In genomic region chr16:18462598-18462997, GRCm38 (mm10) we compare ENCODE assay signal across 17 mouse cellular contexts. TPM values are rescaled to one million over a fixed set of nuclear protein-coding genes. Genes with fewer than 3 reads are reported as not detected.
DNase-seq lines count a peak whose midpoint lies in the region; ATAC-seq and TF ChIP-seq lines count a peak whose summit lies in the region.
"Had no signal": no experiment of that assay in that cellular context is flagged by ENCODE, and none has a peak within 500 bp of the region (broad histone marks: within the 10 kb centered on the region; RNA-seq: fewer than 3 reads in every experiment).

No protein-coding gene starts in this region.

- peak overlapping the region; percentile 19; the same call in 1 of the 2 replicates for H3K9ac ChIP-seq in lung, embryonic 16.5 days (ENCODE audit: low read length)
- H3K9ac ChIP-seq: embryonic facial prominence, embryonic 12.5 days; forebrain, postnatal 0 days; heart, embryonic 13.5 days; intestine, embryonic 15.5 days; liver, embryonic 12.5 days had no signal

- ATAC-seq in lung, embryonic 16.5 days (ENCODE audit: low read depth), result no peak; the same call in 1 of the 2 replicates
- ATAC-seq in megakaryocyte-erythroid progenitor cell, adult 5-6 weeks (replicated peaks; ENCODE audit: low FRiP score, low TSS enrichment, poor library complexity, severe bottlenecking), result no peak
- ATAC-seq: forebrain, postnatal 0 days; intestine, embryonic 15.5 days; liver, embryonic 12.5 days had no signal

- H3K4me2 ChIP-seq in lung, embryonic 16.5 days (ENCODE audit: low read depth, low read length), result no peak overlapping the region
- H3K4me2 ChIP-seq: embryonic facial prominence, embryonic 12.5 days; heart, embryonic 13.5 days; intestine, embryonic 15.5 days; liver, embryonic 12.5 days had no signal

- no peak overlapping the region for H3K27ac ChIP-seq in heart, embryonic 10.5 days
- peak overlapping the region; percentile 50; the same call in 1 of the 2 replicates for H3K27ac ChIP-seq in layer of hippocampus, adult 2 months
- H3K27ac ChIP-seq in lung, embryonic 16.5 days (ENCODE audit: low read length), result no peak overlapping the region
- H3K27ac ChIP-seq: embryonic facial prominence, embryonic 12.5 days; heart, embryonic 13.5 days; intestine, embryonic 15.5 days; left cerebral cortex, adult 2 months; limb, embryonic 10.5 days; liver, embryonic 12.5 days had no signal

- H3K27me3 ChIP-seq in heart, embryonic 10.5 days (ENCODE audit: insufficient read depth, poor library complexity, severe bottlenecking), result peaks cover 21% of the 10 kb centered on the region
- no peaks in the 10 kb centered on the region for H3K27me3 ChIP-seq in lung, embryonic 16.5 days (ENCODE audit: control insufficient read depth, insufficient read depth, low read depth, low read length)
- H3K27me3 ChIP-seq: embryonic facial prominence, embryonic 12.5 days; intestine, embryonic 15.5 days; liver, embryonic 12.5 days had no signal

- DNase-seq in heart, adult 8-10 months (ENCODE audit: low spot score), result peak; percentile 35
- no peak for DNase-seq in heart, embryonic 10.5 days (ENCODE audit: low spot score)
- no peak for DNase-seq in layer of hippocampus, adult 2 months (ENCODE audit: low spot score in 2 of 2)
- DNase-seq in layer of hippocampus, adult 8-10 months (ENCODE audit: low spot score in 2 of 2), result no peak
- peak; percentile 26 for DNase-seq in thymus, postnatal 0 days (ENCODE audit: low spot score)
- DNase-seq in urinary bladder, postnatal 10 days (ENCODE audit: low spot score), result no peak
- DNase-seq: adrenal gland, postnatal 36 days; cerebellum, adult 8-10 months; forebrain, postnatal 0 days had no signal

- no peak overlapping the region for H3K4me3 ChIP-seq in heart, embryonic 10.5 days
- no peak overlapping the region for H3K4me3 ChIP-seq in layer of hippocampus, adult 2 months
- no peak overlapping the region for H3K4me3 ChIP-seq in lung, embryonic 16.5 days (ENCODE audit: low read length)
- H3K4me3 ChIP-seq: embryonic facial prominence, embryonic 12.5 days; heart, embryonic 13.5 days; intestine, embryonic 15.5 days; left cerebral cortex, adult 2 months; limb, embryonic 10.5 days; liver, embryonic 12.5 days had no signal

- no peaks in the 10 kb centered on the region for H3K9me3 ChIP-seq in heart, embryonic 10.5 days
- H3K9me3 ChIP-seq in lung, embryonic 16.5 days (ENCODE audit: control insufficient read depth, low read length), result no peaks in the 10 kb centered on the region
- H3K9me3 ChIP-seq: embryonic facial prominence, embryonic 12.5 days; heart, embryonic 13.5 days; intestine, embryonic 15.5 days; limb, embryonic 10.5 days; liver, embryonic 12.5 days had no signal

- TF ChIP-seq CTCF in layer of hippocampus, adult 2 months (conservative IDR thresholded peaks at IDR 0.05), result no peak

- peaks cover 8% of the 10 kb centered on the region; the same call in 1 of the 2 replicates for H3K36me3 ChIP-seq in heart, embryonic 10.5 days
- no peaks in the 10 kb centered on the region for H3K36me3 ChIP-seq in lung, embryonic 16.5 days (ENCODE audit: control insufficient read depth, insufficient read depth, low read length)
- H3K36me3 ChIP-seq: embryonic facial prominence, embryonic 12.5 days; intestine, embryonic 15.5 days had no signal

- whole genome bisulfite sequencing in heart, embryonic 10.5 days, result 42% methylated on average over 8 of the region's 8 CpGs
- 40% methylated on average over 8 of the region's 8 CpGs for WGBS in lung, embryonic 16.5 days

- H3K4me1 ChIP-seq in heart, embryonic 10.5 days, result peaks cover 32% of the 10 kb centered on the region
- H3K4me1 ChIP-seq in lung, embryonic 16.5 days (replicated peaks; ENCODE audit: control insufficient read depth, insufficient read depth, low read length), result peaks cover 19% of the 10 kb centered on the region

RNA-seq across cellular contexts. Expression of gene Gnb1l, which starts 35.9 kb away (rescaled TPM):
- total RNA-seq in heart, adult 8-10 months (2022), result 1 to 10 TPM; 4.8 to 7.4 (median 5.5) TPM
- polyA plus RNA-seq in heart, embryonic 10.5 days (2016; fragmentation: Nextera tagmentation; extraction: Ambion mirVana), result 10.8 and 17.1 TPM in 2 replicates
- 1 to 10 TPM; 5.8 to 6.0 TPM for total RNA-seq in layer of hippocampus, adult 2 months (2021)
- total RNA-seq in layer of hippocampus, adult 8-10 months (2022), result 1 to 10 TPM; 5.7 to 8.9 (median 6.5) TPM
- polyA plus RNA-seq in lung, embryonic 16.5 days (2015; fragmentation: Nextera tagmentation; extraction: Ambion mirVana), result 14.1 and 14.3 TPM in 2 replicates
- 34.2 and 35.2 TPM in 2 replicates for polyA plus RNA-seq in thymus, postnatal 0 days (2015; fragmentation: Nextera tagmentation; extraction: Ambion mirVana)
- 14.6 and 17.1 TPM in 2 replicates for total RNA-seq in megakaryocyte-erythroid progenitor cell, adult 5-6 weeks (2014; fragmentation: Nextera tagmentation)
- 5.8 and 10.1 TPM in 2 replicates for total RNA-seq in megakaryocyte-erythroid progenitor cell, adult 5-6 weeks (2017)

RNA-seq across cellular contexts. Expression of gene Comt, which starts 35.9 kb away (rescaled TPM):
- total RNA-seq in heart, adult 8-10 months (2022), result 100 to 1,000 TPM; 146 to 174 (median 157) TPM
- polyA plus RNA-seq in heart, embryonic 10.5 days (2016; fragmentation: Nextera tagmentation; extraction: Ambion mirVana), result 83.5 and 102 TPM in 2 replicates
- total RNA-seq in layer of hippocampus, adult 2 months (2021), result 10 to 100 TPM; 74.6 to 75.1 TPM
- total RNA-seq in layer of hippocampus, adult 8-10 months (2022), result 10 to 100 TPM; 67.1 to 80.6 (median 76.9) TPM
- 124 and 125 TPM in 2 replicates for polyA plus RNA-seq in lung, embryonic 16.5 days (2015; fragmentation: Nextera tagmentation; extraction: Ambion mirVana)
- 73.8 and 83.6 TPM in 2 replicates for polyA plus RNA-seq in thymus, postnatal 0 days (2015; fragmentation: Nextera tagmentation; extraction: Ambion mirVana)
- 84.0 and 105 TPM in 2 replicates for total RNA-seq in megakaryocyte-erythroid progenitor cell, adult 5-6 weeks (2014; fragmentation: Nextera tagmentation)
- 56.1 and 59.7 TPM in 2 replicates for total RNA-seq in megakaryocyte-erythroid progenitor cell, adult 5-6 weeks (2017)

RNA-seq across cellular contexts. Expression of gene Rtl10, which starts 36.1 kb away (rescaled TPM):
- 1 to 10 TPM; 3.5 to 4.8 (median 4.0) TPM for total RNA-seq in heart, adult 8-10 months (2022)
- 1.3 and 1.6 TPM in 2 replicates for polyA plus RNA-seq in heart, embryonic 10.5 days (2016; fragmentation: Nextera tagmentation; extraction: Ambion mirVana)
- 10 to 100 TPM in 1 of 2 experiments, 1 to 10 TPM in 1; 7.0 to 11.4 TPM for total RNA-seq in layer of hippocampus, adult 2 months (2021)
- total RNA-seq in layer of hippocampus, adult 8-10 months (2022), result 10 to 100 TPM in 2 of 4 experiments, 1 to 10 TPM in 2; 7.9 to 11.1 (median 9.6) TPM
- 4.0 and 4.5 TPM in 2 replicates for polyA plus RNA-seq in lung, embryonic 16.5 days (2015; fragmentation: Nextera tagmentation; extraction: Ambion mirVana)
- polyA plus RNA-seq in thymus, postnatal 0 days (2015; fragmentation: Nextera tagmentation; extraction: Ambion mirVana), result 4.6 and 5.6 TPM in 2 replicates
- total RNA-seq in megakaryocyte-erythroid progenitor cell, adult 5-6 weeks (2014; fragmentation: Nextera tagmentation), result 18.9 and 23.1 TPM in 2 replicates
- total RNA-seq in megakaryocyte-erythroid progenitor cell, adult 5-6 weeks (2017), result 7.4 and 9.1 TPM in 2 replicates

RNA-seq across cellular contexts. Expression of gene Txnrd2, which starts 36.4 kb away (rescaled TPM):
- total RNA-seq in heart, adult 8-10 months (2022), result 10 to 100 TPM; 37.0 to 49.9 (median 42.1) TPM
- 40.1 and 47.7 TPM in 2 replicates for polyA plus RNA-seq in heart, embryonic 10.5 days (2016; fragmentation: Nextera tagmentation; extraction: Ambion mirVana)
- 10 to 100 TPM; 19.7 to 21.4 TPM for total RNA-seq in layer of hippocampus, adult 2 months (2021)
- total RNA-seq in layer of hippocampus, adult 8-10 months (2022), result 10 to 100 TPM; 19.4 to 24.4 (median 21.0) TPM
- 22.0 and 22.1 TPM in 2 replicates for polyA plus RNA-seq in lung, embryonic 16.5 days (2015; fragmentation: Nextera tagmentation; extraction: Ambion mirVana)
- 11.3 and 12.3 TPM in 2 replicates for polyA plus RNA-seq in thymus, postnatal 0 days (2015; fragmentation: Nextera tagmentation; extraction: Ambion mirVana)
- total RNA-seq in megakaryocyte-erythroid progenitor cell, adult 5-6 weeks (2014; fragmentation: Nextera tagmentation), result 75.4 and 82.3 TPM in 2 replicates
- 97.2 and 145 TPM in 2 replicates for total RNA-seq in megakaryocyte-erythroid progenitor cell, adult 5-6 weeks (2017)

Comparison
In these comparisons a context has a peak if more than half of its experiments do, and no peak if none do; other contexts are left out.
1. DNase-seq: peak in heart, adult 8-10 months (single experiment) and thymus, postnatal 0 days (single experiment); none in heart, embryonic 10.5 days (single experiment), layer of hippocampus, adult 2 months (0 of 2), layer of hippocampus, adult 8-10 months (0 of 2) and urinary bladder, postnatal 10 days (single experiment).